Mouse (Mus musculus): ENCODE measurements around the gene Zfp42. TPM values are rescaled to one million over a fixed set of nuclear protein-coding genes. Genes with fewer than 3 reads are reported as not detected.
"Not testable (repeated sequence)": the region's sequence is repeated elsewhere in the genome, so short reads cannot be mapped to it uniquely, and the experiment has no call there.

Gene Zfp42
- not detected for total RNA-seq (2021)

DNA sequence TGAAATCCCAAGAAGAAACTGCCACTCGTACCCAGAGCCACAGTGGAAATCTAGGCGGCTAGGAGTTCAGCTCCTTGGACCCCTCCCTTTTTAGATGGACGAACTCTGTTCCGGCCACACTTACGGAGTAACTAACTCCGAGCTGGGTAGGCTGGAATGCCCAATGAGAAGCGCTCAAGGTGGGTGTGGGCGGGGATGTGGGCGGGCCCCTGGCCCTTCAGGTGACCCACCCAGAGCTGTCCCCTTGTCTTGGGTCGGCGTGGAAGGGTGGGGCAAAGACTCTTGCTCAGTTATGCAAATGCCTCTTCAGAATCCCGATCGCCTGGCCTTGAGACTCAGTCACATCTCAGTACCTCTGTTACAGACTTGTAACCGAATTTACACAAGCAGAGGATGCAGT lies at the start of gene Zfp42:
Zfp42 (minus strand) TSS at position 85 of the 400 bp plus-strand sequence.
- DNase-seq: no peak

DNA sequence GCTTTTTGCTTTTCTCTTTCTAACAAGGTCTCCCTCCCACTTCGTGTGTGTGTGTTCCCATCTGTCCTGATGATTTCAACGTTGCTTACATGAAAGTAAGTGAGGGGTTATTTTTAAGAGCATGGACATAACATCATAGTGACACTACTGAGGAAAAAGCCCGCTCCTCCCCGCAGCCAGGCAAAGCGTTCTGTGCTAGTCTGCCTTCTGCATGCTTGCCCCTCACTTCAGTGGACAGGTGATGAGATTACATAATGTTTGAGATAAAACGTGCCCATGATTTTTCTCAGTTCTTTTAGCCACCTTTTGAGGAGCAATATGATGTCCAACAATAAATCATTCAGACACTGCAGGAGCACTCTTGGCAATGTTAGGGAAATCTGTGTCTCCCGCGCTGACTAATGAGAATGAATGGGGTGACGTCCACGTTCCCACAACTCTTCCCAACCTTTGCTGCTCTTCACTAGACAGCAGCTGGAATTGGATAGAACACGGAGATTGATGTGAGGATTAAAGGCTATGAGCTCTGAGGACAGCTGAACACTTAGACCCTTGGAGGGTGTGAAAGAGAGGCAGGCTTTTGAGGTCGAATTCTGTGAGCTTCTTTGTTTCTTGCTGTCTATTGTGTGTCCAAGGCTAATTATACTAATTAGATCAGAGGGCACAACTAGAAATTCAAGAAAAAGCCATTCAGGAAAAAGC lies 49.4 kb upstream of the Zfp42 start:
- no peak for DNase-seq

DNA sequence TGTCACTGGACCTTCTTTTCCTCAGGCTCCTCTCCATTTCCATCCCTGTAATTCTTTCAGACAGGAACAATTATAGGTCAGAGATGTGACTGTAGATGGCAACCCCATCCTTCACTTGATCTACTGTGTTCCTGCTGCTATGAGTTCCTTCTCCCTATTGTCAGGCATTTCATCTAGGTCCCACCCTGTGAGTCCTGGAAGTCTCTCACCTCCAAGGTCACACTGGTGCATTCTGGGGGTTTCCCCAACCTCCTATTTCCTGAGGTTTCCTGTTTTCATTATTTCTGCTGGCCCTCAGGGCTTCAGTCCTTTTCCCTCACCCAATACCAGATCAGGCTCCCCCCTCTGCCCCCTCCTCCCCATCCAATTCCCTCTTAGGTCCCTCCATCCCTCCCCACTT lies 45.5 kb upstream of the Zfp42 start:
- not testable (repeated sequence) for DNase-seq

DNA sequence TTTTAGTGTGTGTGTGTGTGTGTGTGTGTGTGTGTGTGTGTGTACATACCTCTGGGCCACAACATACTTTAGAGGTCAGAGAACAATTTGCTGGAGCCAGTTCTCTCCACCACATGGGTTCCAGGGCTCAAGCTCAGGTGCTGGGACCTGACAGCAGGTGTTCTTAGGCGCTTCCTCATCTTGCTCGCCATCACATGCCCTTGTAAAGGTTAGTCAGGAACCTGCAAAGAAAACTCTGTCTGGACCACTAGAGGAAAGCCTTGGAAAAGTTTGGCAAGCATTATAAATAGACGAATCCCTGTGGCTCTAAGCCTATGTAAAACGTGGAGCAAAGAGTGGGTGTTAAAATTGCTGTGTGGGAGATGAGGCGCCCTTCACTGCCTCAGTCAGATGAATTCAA lies 31.8 kb upstream of the Zfp42 start:
- no peak for DNase-seq

DNA sequence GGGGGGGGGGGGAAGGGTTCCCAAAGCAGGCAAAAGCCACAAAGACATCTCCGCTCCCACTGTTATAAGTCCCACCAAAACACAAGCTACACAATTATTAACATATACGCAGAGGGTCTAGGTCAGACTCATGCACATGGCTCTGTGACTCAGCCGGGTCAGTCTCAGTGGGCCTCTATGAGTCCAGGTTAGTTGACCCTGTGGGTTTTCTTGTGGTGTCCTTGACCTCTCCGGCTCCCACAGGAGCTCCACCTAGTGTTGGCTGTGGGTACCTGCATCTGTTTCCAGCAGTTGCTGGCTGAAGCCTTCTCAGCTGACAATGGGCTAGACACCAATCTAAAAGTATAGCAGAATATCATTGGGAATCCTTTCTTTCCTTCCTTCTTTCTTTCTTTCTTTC lies 26.7 kb upstream of the Zfp42 start:
- no peak for DNase-seq

DNA sequence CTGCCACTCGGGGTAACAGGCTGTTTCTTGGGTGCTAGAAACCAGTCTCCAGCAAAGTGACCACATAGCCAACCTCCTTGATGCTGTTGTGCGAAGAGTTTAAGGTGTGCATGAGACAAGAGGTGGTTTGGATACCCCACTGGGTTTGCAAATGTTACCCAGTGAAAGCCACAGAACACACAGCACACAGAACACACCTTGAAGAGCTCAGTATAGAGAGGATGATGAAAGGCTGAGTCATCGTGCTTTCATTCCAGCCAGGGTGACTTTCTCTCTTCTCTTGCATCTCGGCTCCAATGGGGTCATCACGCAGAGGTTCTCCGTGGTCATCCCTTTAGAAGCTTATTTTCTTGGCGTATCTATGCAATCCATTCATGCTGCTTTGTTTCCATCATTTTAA lies 24.9 kb upstream of the Zfp42 start:
- DNase-seq: no peak

DNA sequence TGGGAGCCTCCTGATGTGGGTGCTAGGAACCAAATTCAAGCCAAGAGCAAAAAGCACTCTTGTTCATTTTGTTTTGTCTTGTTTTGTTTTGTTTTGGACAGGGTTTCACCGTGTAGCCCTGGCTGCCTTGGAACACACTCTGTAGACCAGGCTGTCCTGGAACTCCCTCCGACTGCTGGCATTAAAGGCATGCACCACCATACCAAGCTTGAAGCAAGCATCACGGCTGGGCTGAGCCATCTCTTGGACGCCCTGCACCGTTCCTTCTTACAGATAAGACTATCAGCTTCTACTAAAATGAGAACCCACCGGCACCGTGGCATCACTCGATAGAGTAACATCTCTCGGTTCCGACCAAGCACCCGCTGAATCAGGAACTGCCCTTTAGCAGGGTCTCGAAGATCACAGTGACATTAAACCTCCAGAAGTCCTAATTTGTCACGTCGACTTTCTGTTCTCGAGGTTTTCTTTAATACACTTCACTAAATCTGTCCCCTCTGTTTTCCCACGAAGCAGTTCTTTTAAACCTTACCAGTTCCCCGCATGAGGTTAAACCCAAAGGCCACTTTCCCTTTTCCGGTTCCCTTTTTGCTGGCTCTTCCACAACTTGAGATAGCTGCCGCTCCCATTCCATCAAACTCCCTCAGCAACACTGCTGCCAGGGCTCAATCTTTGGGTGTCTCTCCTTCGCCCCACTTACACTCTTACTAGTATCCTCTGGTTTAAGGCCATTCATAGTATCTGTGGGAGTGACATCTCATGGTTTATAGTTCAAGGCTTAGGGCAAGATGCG lies 23.3 kb upstream of the Zfp42 start:
- no peak for DNase-seq

DNA sequence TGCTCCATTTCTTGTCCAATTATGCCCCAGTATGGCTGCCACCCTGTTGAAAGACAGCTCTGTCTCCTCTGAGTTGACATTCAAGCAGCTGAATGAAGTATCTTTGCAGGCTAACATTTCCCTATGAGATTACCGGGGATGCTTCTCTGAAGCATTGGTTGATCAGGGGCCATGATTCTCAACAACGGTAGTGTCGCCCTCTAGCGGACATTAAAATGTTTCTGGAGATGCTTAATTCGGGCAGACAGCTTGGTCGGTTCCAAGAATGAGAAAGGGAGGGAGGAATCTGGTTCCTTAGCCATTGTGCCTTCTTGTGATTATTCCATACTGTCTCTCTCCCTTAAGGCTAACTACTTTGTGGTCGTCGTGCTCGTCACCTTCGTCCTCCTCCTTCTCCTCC lies 21.9 kb upstream of the Zfp42 start:
- DNase-seq: no peak

DNA sequence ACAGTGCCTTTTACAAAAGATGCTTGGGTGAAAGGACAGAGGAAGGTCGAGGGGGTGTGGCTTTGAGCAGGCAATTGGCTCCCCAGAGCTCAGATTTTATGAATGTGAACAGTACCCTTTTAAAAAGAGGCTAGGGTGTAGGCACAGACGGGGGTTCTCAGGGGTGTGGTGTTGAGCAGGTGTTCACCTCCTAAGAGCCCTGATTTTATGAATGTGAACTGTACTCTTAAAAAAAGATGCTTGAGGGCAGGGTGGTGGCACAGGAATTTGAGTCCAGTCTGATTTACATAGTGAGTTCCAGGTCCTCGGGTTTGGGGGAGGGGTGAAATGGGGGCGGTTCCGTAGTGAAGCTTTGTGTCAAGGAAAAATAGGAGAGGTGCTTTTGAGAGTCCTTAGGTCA lies 14.0 kb upstream of the Zfp42 start:
- no peak for DNase-seq

DNA sequence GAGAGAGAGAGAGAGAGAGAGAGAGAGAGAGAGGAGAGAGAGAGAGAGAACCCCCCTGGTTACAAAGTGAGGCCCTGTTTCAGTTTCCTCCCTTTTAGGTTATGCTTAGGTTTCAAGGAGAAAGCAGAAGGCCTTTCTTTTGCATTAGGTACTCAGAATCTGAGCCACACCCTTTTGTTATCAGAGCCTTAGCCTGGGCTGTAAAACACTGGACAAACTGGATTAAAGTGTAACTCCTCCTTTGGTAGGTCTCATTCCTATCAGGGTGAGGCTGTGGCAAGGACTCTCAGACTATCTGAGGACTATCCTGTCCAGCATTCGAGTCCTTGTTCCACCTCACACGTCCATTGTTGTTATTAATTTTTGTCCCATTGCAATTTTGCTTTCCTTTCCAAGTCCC lies 1.4 kb upstream of the Zfp42 start:
- no peak for DNase-seq

DNA sequence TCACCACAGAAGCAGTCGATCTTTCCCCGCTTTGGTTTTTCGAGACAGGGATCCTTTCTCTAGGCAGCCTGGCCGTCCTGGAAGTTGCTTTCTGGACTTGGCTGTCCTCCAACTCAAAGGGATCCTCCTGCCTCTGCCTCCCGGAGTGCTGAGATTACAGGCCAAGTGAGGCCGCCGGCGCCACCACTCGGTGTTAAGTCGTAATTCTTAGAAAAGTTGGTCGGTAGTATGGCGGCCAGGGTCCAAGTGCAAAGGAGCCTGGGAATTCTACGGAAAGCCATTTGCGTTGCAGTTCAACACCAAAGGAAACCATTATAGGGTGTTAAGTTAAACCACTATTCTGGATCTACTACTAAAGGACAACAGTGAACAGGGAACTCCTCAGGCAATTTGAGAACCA lies 1.1 kb downstream of the Zfp42 start:
- no peak for DNase-seq

DNA sequence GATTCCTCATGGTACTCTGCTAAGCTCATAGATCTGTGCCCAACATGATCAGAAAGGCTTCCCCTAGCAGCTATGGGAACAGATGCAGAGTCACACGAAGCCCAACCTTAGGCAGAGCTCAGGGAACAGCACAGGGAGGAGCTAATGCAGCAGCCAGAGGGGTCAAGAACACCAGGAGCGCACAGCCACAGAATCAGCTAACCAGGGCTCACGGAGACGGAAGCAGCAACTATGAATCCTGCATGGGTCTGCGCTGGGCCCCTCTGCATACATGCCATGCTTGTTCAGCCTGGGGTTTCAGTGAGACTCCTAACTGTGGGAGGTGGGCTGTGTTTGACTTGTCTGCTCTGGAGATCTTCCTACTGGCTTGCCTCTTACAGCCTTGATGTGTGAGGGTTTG lies 7.0 kb downstream of the Zfp42 start:
- DNase-seq: no peak

DNA sequence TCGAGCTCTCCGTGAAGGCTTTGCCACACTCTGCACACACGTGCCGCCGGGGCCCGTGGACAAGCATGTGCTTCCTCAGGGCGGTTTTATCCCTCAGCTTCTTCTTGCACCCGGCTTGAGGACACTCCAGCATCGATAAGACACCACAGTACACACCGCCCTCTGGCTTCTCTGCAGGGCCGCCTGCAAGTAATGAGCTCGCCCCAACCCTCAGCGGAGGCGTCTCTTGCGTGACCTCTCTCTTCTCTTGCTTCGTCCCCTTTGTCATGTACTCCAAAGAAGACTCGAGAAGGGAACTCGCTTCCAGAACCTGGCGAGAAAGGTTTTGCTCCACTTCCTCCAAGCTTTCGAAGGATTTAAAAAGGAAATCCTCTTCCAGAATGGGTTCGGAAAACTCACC lies 11.0 kb downstream of the Zfp42 start:
- no peak for DNase-seq

DNA sequence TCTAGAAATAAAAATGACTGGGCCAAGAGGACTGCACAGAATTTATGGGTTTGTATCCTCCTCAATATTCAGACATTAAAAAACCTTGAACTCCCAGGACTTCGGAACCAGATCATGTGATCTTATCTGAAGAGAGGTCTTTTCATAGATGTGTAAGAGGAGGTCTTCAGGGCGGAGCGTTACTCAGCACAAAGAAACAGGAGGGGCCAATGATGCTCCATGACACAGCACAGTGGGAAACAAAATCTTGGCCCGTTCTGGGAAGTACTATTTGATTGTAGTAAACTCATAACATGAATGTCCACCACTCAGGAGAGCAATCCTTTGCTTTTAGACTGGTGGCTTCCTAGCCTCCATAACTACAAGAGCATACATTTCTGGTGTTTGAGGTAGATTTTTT lies 12.6 kb downstream of the Zfp42 start:
- no peak for DNase-seq

DNA sequence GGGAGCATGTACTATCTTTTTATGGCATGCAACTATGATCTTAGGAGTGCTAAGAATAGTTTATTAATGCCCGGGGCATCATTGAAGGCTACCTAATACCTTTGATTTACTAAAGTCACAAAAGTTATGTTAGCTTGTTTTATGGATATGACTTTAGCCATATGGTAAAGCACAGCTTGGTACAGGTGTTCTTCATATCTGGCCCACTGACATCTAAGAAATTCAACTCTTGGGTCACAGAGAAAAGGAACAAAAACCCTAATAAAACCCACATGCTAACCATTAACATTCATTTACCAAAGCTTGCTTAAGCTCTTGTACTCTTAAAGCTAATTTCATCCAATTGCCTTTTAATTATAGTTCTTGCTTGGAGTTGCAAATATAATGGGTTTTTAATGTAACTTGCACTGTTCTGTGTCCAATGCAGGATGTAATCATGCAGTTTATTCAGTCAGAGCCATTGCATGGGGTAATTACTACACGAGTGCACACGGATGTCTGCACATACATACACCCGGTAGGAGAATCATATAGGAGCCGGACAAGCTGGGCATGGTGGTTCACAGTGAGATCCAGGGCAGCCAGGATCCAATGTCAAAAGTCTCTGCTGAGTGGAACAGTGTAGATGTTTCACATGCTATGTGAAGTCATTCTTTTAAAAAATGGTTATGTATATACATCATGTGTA lies 16.2 kb downstream of the Zfp42 start:
- DNase-seq: no peak

DNA sequence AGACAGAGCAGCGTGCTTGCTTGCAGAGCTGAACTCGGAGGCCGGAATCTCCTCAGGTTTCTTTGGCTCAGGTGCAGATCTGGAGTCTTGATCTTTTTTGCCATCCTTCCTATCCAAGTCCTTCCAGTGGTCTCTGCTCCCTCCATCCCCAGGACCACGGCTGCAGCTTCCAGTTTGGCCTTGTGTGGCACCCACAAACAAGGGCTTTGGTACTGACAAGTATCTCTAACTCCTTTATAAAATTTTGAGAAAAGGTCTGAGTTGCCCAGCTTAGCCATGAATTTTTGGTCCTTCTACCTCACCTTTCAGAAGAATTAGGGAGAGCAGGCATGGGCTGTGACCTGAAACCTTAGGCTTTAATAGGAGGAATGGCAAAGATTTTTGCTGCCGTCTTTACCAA lies 17.0 kb downstream of the Zfp42 start:
- DNase-seq: no peak

DNA sequence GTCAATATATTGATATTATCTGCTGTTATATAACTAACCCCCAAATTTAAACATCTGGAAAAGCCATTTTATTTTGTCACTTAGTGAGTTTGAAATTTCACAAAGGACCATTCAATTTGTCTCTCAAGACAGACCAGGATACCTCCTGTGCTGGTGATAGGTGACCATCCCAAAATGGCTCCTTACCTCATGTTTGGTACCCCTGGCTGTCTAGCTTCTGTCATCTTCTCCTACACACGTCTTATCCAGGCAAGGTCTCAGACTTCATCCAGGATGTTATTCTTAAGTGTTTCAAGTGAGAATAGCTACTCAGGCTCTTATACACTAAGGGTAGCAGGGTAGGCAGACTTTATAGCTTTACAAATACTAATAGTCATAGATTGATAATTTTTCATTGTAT lies 17.9 kb downstream of the Zfp42 start:
- no peak for DNase-seq

DNA sequence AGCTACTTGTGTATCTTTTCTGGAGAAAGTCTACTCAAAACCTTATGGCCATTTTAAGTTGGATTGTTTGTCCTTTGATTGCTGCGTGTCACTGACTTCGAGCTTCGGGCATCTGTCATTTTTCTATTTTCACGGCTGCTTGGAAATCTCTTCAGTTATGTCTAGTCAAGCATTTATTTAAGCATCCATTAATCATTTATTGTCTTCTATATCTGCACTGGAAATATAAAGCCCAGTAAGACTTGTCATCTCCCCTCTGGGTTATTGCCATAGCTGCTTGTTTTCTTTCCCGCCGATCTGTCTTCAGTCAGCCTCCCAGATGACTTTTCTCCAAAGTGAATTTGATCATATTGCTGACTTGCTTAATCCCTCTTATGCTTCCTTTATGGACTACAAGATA lies 19.3 kb downstream of the Zfp42 start:
- DNase-seq: no peak

DNA sequence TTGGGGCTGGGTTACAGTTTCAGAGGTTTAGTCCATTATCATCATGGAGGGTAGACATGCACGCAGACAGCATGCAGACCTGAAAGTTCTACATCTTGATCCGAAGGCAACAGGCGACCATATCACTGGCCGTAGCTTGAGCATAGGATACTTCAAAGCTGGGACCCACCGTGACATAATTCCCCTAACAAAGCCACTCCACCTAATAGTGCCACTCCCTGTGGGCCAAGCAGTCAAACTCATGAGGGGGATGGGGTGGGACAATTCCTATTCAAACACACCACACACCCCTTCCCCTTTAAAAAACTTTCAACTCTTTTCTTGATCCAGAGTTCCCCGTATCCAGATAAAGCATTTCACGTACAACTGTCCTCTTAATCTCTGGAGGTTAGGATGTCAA lies 23.5 kb downstream of the Zfp42 start:
- no peak for DNase-seq

DNA sequence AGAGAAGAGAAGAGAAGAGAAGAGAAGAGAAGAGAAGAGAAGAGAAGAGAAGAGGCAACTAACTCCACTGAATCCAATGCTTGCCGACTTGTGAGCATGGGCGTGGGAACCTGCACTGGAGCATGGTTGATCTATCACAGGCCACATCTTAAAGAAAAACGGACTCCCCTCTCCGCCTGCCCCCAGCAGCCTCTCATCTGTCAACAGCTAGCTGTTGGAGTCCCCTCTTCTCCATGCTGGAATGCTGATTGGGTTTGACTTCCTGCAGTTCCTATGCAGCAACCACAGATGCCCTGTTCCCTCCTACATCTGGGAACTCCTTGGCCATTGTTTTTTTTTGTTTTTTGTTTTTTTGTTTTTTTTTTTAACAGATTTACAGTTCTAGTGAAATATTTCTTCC lies 28.4 kb downstream of the Zfp42 start:
- no peak for DNase-seq

DNA sequence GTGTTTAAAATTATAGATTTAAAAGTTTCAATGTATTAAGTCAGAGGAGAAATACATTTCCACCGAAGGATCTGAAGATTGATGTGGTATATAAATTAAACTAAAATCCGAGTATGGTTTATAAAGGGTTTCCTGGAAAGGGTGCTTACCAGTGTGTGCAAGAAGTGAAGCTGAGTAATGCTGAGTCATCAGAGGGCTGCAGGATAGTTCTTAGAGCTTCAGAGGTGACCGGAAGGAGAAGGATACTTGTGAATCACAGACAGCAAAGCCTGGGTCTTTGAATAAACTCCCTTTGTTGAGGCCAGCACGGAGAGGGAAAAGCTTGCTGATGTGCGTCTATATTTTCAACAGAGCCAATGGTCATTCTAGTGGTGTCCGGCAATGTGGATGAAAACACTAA lies 45.8 kb downstream of the Zfp42 start:
- no peak for DNase-seq

DNA sequence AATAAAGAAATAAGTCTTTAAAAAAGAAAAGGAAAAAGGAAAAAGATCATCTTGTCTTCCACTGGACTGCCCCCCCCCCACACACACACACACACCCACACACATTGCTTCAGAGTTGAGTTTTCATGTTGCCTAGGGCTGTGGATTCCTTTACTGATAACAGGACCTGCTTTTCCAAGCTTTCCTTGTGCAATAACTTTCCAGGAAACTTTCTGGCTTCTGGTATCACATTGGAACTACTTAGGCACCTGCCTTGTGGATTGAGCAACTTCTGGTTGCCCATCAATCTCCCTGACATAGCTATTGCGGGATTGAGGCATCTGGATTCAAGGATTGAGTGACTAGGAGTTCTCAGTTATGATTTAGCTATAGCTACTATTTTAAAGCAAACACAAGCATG lies 48.9 kb downstream of the Zfp42 start:
- no peak for DNase-seq

DNA sequence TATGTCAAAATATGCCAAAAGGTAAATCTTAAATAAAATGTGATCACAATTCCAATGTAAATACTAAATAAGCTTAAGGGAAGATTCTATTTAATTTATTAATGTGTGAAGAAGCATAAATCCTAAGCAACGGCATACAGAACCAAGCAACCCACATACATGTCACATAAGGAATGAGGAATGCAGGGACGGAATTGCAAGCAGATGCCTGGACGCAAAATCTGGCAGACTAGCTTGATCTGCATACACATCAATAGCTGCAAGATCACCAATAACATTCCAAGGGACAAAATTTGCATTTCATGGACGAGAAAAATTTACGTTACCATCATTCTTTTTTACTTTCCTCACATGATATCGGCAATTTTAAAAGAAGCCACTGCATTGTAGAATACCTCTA lies 51.1 kb downstream of the Zfp42 start:
- DNase-seq: no peak

DNA sequence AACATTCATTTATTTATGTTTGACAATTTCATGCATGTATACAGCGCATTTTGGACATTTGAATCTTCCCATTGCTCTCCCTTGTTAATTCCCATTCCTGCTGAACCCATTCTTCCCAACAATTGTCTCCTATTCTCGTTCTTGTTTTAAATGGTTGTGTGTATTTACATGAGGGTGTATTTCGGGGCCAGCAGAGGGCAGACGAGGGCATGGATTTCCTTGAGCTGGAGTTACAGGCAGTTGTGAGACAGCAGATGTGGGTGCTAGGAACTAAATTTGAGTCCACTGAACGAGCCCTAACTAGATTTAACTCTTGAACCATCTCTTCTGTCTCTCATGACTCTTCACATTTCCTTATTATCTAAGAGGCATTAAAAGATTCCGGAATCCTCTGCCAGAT lies 55.1 kb downstream of the Zfp42 start:
- no peak for DNase-seq
